Mouse (Mus musculus): ENCODE data around the gene Lpar5. TPM values are rescaled to one million over a fixed set of nuclear protein-coding genes. Genes with fewer than 3 reads are reported as not detected.

The Lpar5 gene
- polyA plus RNA-seq, 1 experiment from 2014 or later, result 6.1 TPM

GRCm38 (mm10) chr6:125098513-125098912 lies 30.8 kb downstream of the Lpar5 start:
- ATAC-seq, result no peak
- no peaks in the 10 kb centered on the region for H3K27me3 ChIP-seq (replicated peaks)
- peak overlapping the region; percentile 91 for H3K4me3 ChIP-seq (replicated peaks)
- H3K9ac ChIP-seq, result peak overlapping the region; percentile 93
- H3K36me3 ChIP-seq, result peaks cover 37% of the 10 kb centered on the region
- WGBS, result 45% methylated on average over 3 of the region's 3 CpGs
- peaks cover 30% of the 10 kb centered on the region for H3K4me1 ChIP-seq (replicated peaks)
- H3K9me3 ChIP-seq, result no peaks in the 10 kb centered on the region
- H3K4me2 ChIP-seq (replicated peaks), result peak overlapping the region; percentile 72
- no peak overlapping the region for H3K27ac ChIP-seq

GRCm38 (mm10) chr6:125099421-125099971 lies 31.8 kb downstream of the Lpar5 start:
- Histone ChIP-seq H3K9me3 (no peaks in the 10 kb centered on the region), H3K4me1 (replicated peaks) (peaks cover 30% of the 10 kb centered on the region), H3K36me3 (peaks cover 42% of the 10 kb centered on the region), H3K4me3 (replicated peaks) (no peak overlapping the region), H3K4me2 (replicated peaks) (peak overlapping the region; percentile 72), H3K27me3 (replicated peaks) (no peaks in the 10 kb centered on the region), H3K27ac (0 out of 2 replicates have a peak overlapping the region, but pooled peaks have one; percentile 33), H3K9ac (peak overlapping the region; percentile 23; the same call in 1 of the 2 replicates)
- ATAC-seq, result no peak
- 39% methylated on average over 5 of the region's 5 CpGs for WGBS

GRCm38 (mm10) chr6:125101444-125101843 lies 33.7 kb downstream of the Lpar5 start:
- Histone ChIP-seq H3K27me3 (replicated peaks) (no peaks in the 10 kb centered on the region), H3K36me3 (peaks cover 60% of the 10 kb centered on the region), H3K4me1 (replicated peaks) (peaks cover 26% of the 10 kb centered on the region), H3K9ac (no peak overlapping the region), H3K4me3 (replicated peaks) (no peak overlapping the region), H3K27ac (no peak overlapping the region), H3K9me3 (no peaks in the 10 kb centered on the region), H3K4me2 (replicated peaks) (no peak overlapping the region)
- no peak for ATAC-seq
- 86% methylated on average over 9 of the region's 9 CpGs for WGBS

- 86% methylated on average over 4 of the region's 4 CpGs for WGBS
- H3K9me3 ChIP-seq, result no peaks in the 10 kb centered on the region
- no peak overlapping the region for H3K4me2 ChIP-seq (replicated peaks)
- no peak overlapping the region for H3K27ac ChIP-seq
- H3K4me3 ChIP-seq (replicated peaks), result no peak overlapping the region
- peak; percentile 48; the same call in 1 of the 2 replicates for ATAC-seq
- no peak overlapping the region for H3K9ac ChIP-seq
- peaks cover 82% of the 10 kb centered on the region for H3K36me3 ChIP-seq
- H3K27me3 ChIP-seq (replicated peaks), result no peaks in the 10 kb centered on the region
- peaks cover 10% of the 10 kb centered on the region for H3K4me1 ChIP-seq (replicated peaks)
These were observed 36.5 kb downstream of the Lpar5 start for GRCm38 (mm10) chr6:125104223-125104622.

- Histone ChIP-seq H3K27me3 (replicated peaks) (no peaks in the 10 kb centered on the region), H3K4me2 (replicated peaks) (no peak overlapping the region), H3K9ac (no peak overlapping the region), H3K9me3 (no peaks in the 10 kb centered on the region), H3K36me3 (peaks cover 85% of the 10 kb centered on the region), H3K4me1 (replicated peaks) (no peaks in the 10 kb centered on the region), H3K27ac (no peak overlapping the region), H3K4me3 (replicated peaks) (no peak overlapping the region)
- 94% methylated on average over 2 of the region's 2 CpGs for WGBS
- no peak for ATAC-seq
These were observed 40.0 kb downstream of the Lpar5 start for GRCm38 (mm10) chr6:125107705-125108104.

GRCm38 (mm10) chr6:125109371-125109770 lies 41.7 kb downstream of the Lpar5 start:
- no peak overlapping the region for H3K4me3 ChIP-seq (replicated peaks)
- WGBS, result 87% methylated on average over 14 of the region's 14 CpGs
- no peak for ATAC-seq
- no peak overlapping the region for H3K4me2 ChIP-seq (replicated peaks)
- H3K9me3 ChIP-seq, result no peaks in the 10 kb centered on the region
- H3K27ac ChIP-seq, result no peak overlapping the region
- H3K4me1 ChIP-seq (replicated peaks), result no peaks in the 10 kb centered on the region
- H3K27me3 ChIP-seq (replicated peaks), result no peaks in the 10 kb centered on the region
- peaks cover 88% of the 10 kb centered on the region for H3K36me3 ChIP-seq
- H3K9ac ChIP-seq, result no peak overlapping the region

GRCm38 (mm10) chr6:125110927-125111326 lies 43.2 kb downstream of the Lpar5 start:
- H3K9ac ChIP-seq, result no peak overlapping the region
- 88% methylated on average over 7 of the region's 7 CpGs for WGBS
- no peak overlapping the region for H3K27ac ChIP-seq
- H3K36me3 ChIP-seq, result peaks cover 80% of the 10 kb centered on the region
- H3K4me2 ChIP-seq (replicated peaks), result no peak overlapping the region
- H3K9me3 ChIP-seq, result no peaks in the 10 kb centered on the region
- no peaks in the 10 kb centered on the region for H3K27me3 ChIP-seq (replicated peaks)
- H3K4me3 ChIP-seq (replicated peaks), result no peak overlapping the region
- ATAC-seq, result no peak
- no peaks in the 10 kb centered on the region for H3K4me1 ChIP-seq (replicated peaks)

GRCm38 (mm10) chr6:125112553-125112952 lies 44.8 kb downstream of the Lpar5 start:
- H3K9me3 ChIP-seq, result no peaks in the 10 kb centered on the region
- no peaks in the 10 kb centered on the region for H3K27me3 ChIP-seq (replicated peaks)
- H3K4me1 ChIP-seq (replicated peaks), result no peaks in the 10 kb centered on the region
- 91% methylated on average over 11 of the region's 11 CpGs for WGBS
- no peak overlapping the region for H3K4me3 ChIP-seq (replicated peaks)
- H3K9ac ChIP-seq, result no peak overlapping the region
- H3K36me3 ChIP-seq, result peaks cover 71% of the 10 kb centered on the region
- no peak overlapping the region for H3K4me2 ChIP-seq (replicated peaks)
- no peak overlapping the region for H3K27ac ChIP-seq
- no peak for ATAC-seq

- Histone ChIP-seq H3K27me3 (replicated peaks) (no peaks in the 10 kb centered on the region), H3K4me3 (replicated peaks) (no peak overlapping the region)
- 93% methylated on average over 8 of the region's 8 CpGs for WGBS
These were observed 51.7 kb downstream of the Lpar5 start for GRCm38 (mm10) chr6:125119387-125119786.

GRCm38 (mm10) chr6:125128724-125129123 lies 61.0 kb downstream of the Lpar5 start:
- no peak for ATAC-seq
- no peaks in the 10 kb centered on the region for H3K9me3 ChIP-seq
- no peak overlapping the region for H3K9ac ChIP-seq
- no peak overlapping the region for H3K27ac ChIP-seq
- no peak overlapping the region for H3K4me3 ChIP-seq (replicated peaks)
- H3K4me2 ChIP-seq (replicated peaks), result no peak overlapping the region
- H3K27me3 ChIP-seq (replicated peaks), result no peaks in the 10 kb centered on the region
- peaks cover 39% of the 10 kb centered on the region for H3K36me3 ChIP-seq
- H3K4me1 ChIP-seq (replicated peaks), result no peaks in the 10 kb centered on the region; the same call in 1 of the 2 replicates
- WGBS, result 88% methylated on average over 12 of the region's 12 CpGs

More at GRCm38 (mm10) chr6:125119387-125119786, 51.7 kb downstream of the Lpar5 start:
- no peak overlapping the region for H3K9ac ChIP-seq
- peaks cover 67% of the 10 kb centered on the region for H3K36me3 ChIP-seq
- ATAC-seq, result no peak
- no peaks in the 10 kb centered on the region for H3K4me1 ChIP-seq (replicated peaks)
- no peaks in the 10 kb centered on the region for H3K9me3 ChIP-seq
- H3K27ac ChIP-seq, result no peak overlapping the region
- no peak overlapping the region for H3K4me2 ChIP-seq (replicated peaks)

- Histone ChIP-seq H3K27ac (no peak overlapping the region), H3K27me3 (replicated peaks) (no peaks in the 10 kb centered on the region), H3K4me3 (replicated peaks) (no peak overlapping the region), H3K9ac (no peak overlapping the region), H3K9me3 (no peaks in the 10 kb centered on the region), H3K4me2 (replicated peaks) (no peak overlapping the region), H3K4me1 (replicated peaks) (no peaks in the 10 kb centered on the region; the same call in 1 of the 2 replicates), H3K36me3 (peaks cover 34% of the 10 kb centered on the region)
- 89% methylated on average over 20 of the region's 20 CpGs for WGBS
- ATAC-seq, result no peak
These were observed 62.1 kb downstream of the Lpar5 start for GRCm38 (mm10) chr6:125129710-125130402.

GRCm38 (mm10) chr6:125131302-125132156 lies 63.8 kb downstream of the Lpar5 start, which contains the start of gene Nop2:
Gene Nop2, plus strand, starts transcription at chr6:125131909.
- under 1% methylated on average over 66 of the region's 66 CpGs for WGBS
- H3K9ac ChIP-seq, result peak within 1 kb of the TSS; percentile 85
- peak within 1 kb of the TSS; percentile 78 for H3K4me3 ChIP-seq (replicated peaks)
- peak within 1 kb of the TSS; percentile 94 for H3K27ac ChIP-seq
- H3K4me2 ChIP-seq (replicated peaks), result peak within 1 kb of the TSS; percentile 92
- H3K4me1 ChIP-seq (replicated peaks), result no peaks in the 10 kb centered on the region; the same call in 1 of the 2 replicates
- H3K36me3 ChIP-seq, result peaks cover 42% of the 10 kb centered on the region
- peak; percentile 98 for ATAC-seq
- no peaks in the 10 kb centered on the region for H3K27me3 ChIP-seq (replicated peaks)
- H3K9me3 ChIP-seq, result no peaks in the 10 kb centered on the region

Data from intestine, embryonic 15.5 days (tissue).